Mouse (Mus musculus) CH12.LX (cell line): Measurements from ENCODE around the gene 4921517D22Rik. TPM values are rescaled to one million over a fixed set of nuclear protein-coding genes. Genes with fewer than 3 reads are reported as not detected.

Experiments
- DNase-seq: peaks from one replicate; pipeline ENCODE4 v3.0.0-alpha.2; 2013; ENCODE audit errors: extremely low read depth
- H3K27ac ChIP-seq: 2 replicates; pipeline ENCODE4 v1.5.1; 2012; ENCODE audit warnings: low read depth, mild to moderate bottlenecking, control low read depth, moderate library complexity; ENCODE audit not compliant: insufficient read depth
- H3K27me3 ChIP-seq: replicated peaks from 2 replicates; pipeline ENCODE3; 2012; ENCODE audit warnings: inconsistent platforms
- H3K36me3 ChIP-seq, 2 experiments: replicated peaks in 1 of 2; 2 replicates each; pipeline versions ENCODE3 to v1.6.1; 2012; ENCODE audit warnings: inconsistent platforms in 1 of 2, low read length in 1 of 2, mild to moderate bottlenecking in 1 of 2, mixed read lengths in 1 of 2, moderate library complexity in 1 of 2; ENCODE audit not compliant: control insufficient read depth in 1 of 2, insufficient read depth in 1 of 2
- H3K4me1 ChIP-seq, 2 experiments: 2 replicates each; pipeline ENCODE4 v1.6.1; 2012; ENCODE audit warnings: inconsistent platforms in 1 of 2, moderate library complexity in 1 of 2; ENCODE audit not compliant: insufficient read depth in 2 of 2, control insufficient read depth in 1 of 2
- H3K4me2 ChIP-seq: 2 replicates; pipeline ENCODE4 v1.6.1; 2012; ENCODE audit warnings: low read depth, mild to moderate bottlenecking, control low read depth; ENCODE audit not compliant: poor library complexity, insufficient read depth, severe bottlenecking
- H3K4me3 ChIP-seq, 3 experiments: fragments of 150-350 bp in 1 of 3; sonication (generic) in 1 of 3; replicated peaks in 1 of 3; 2 replicates each; pipeline versions ENCODE3 to v1.5.1; 2011 to 2012; ENCODE audit warnings: low read depth in 2 of 3, low read length in 2 of 3, mild to moderate bottlenecking in 2 of 3, moderate library complexity in 2 of 3, control low read depth in 1 of 3, improper control_type of control experiment in 1 of 3, inconsistent platforms in 1 of 3, mixed read lengths in 1 of 3; ENCODE audit not compliant: poor library complexity in 1 of 3
- H3K79me2 ChIP-seq: replicated peaks from 2 replicates; pipeline ENCODE4 v1.6.1; 2012; ENCODE audit warnings: mild to moderate bottlenecking, moderate library complexity; ENCODE audit not compliant: control insufficient read depth, poor library complexity, insufficient read depth, severe bottlenecking; ENCODE audit errors: extremely low read depth
- H3K9ac ChIP-seq: 2 replicates; pipeline ENCODE4 v1.6.1; 2012; ENCODE audit warnings: low read depth, mild to moderate bottlenecking, control low read depth, moderate library complexity; ENCODE audit not compliant: insufficient read depth
- H3K9me3 ChIP-seq: replicated peaks from 2 replicates; pipeline ENCODE3; 2012; ENCODE audit warnings: low read length, inconsistent platforms, mixed read lengths
- CHD2 ChIP-seq: IDR thresholded peaks from 2 replicates; pipeline ENCODE4 v1.6.1; 2011; ENCODE audit warnings: low read length, improper control_type of control experiment
- CTCF ChIP-seq, 2 experiments: IDR thresholded peaks in 1 of 2; conservative IDR thresholded peaks in 1 of 2; 2 replicates each; pipeline ENCODE4 v1.5.1; 2011 to 2012; ENCODE audit warnings: low read depth in 2 of 2, low read length in 2 of 2, improper control_type of control experiment in 1 of 2, inconsistent platforms in 1 of 2, mild to moderate bottlenecking in 1 of 2, moderate library complexity in 1 of 2
- ELF1 ChIP-seq: IDR thresholded peaks from 2 replicates; pipeline ENCODE4 v1.6.1; 2014; ENCODE audit warnings: low read depth, mild to moderate bottlenecking, inconsistent platforms, low read length, improper control_type of control experiment
- EP300 ChIP-seq: IDR thresholded peaks from 2 replicates; pipeline ENCODE4 v1.6.1; 2011; ENCODE audit warnings: low read length, improper control_type of control experiment
- ETS1 ChIP-seq: conservative IDR thresholded peaks from 2 replicates; pipeline ENCODE4 v1.6.1; 2012; ENCODE audit warnings: low read depth, mild to moderate bottlenecking, inconsistent platforms, low read length, improper control_type of control experiment, moderate library complexity
- GABPA ChIP-seq: IDR thresholded peaks from 2 replicates; pipeline ENCODE4 v1.6.1; 2012; ENCODE audit warnings: low read depth, low read length, improper control_type of control experiment, inconsistent platforms; ENCODE audit not compliant: insufficient replicate concordance
- HCFC1 ChIP-seq: IDR thresholded peaks from 2 replicates; pipeline ENCODE4 v1.6.1; 2012; ENCODE audit warnings: low read depth, mild to moderate bottlenecking, inconsistent platforms, low read length, improper control_type of control experiment
- JUN ChIP-seq: IDR thresholded peaks from 2 replicates; pipeline ENCODE4 v1.6.1; 2011; ENCODE audit warnings: low read depth, mild to moderate bottlenecking, low read length, improper control_type of control experiment, moderate library complexity; ENCODE audit not compliant: insufficient read depth
- JUND ChIP-seq: conservative IDR thresholded peaks from 2 replicates; pipeline ENCODE4 v1.6.1; 2011; ENCODE audit warnings: low read depth, low read length, improper control_type of control experiment
- MAFK ChIP-seq: IDR thresholded peaks from 2 replicates; pipeline ENCODE4 v1.6.1; 2011; ENCODE audit warnings: low read length, improper control_type of control experiment; ENCODE audit not compliant: insufficient replicate concordance
- MAX ChIP-seq: IDR thresholded peaks from 2 replicates; pipeline ENCODE4 v1.6.1; 2011; ENCODE audit warnings: low read length, improper control_type of control experiment
- MYC ChIP-seq: IDR thresholded peaks from 2 replicates; pipeline ENCODE4 v1.6.1; 2011; ENCODE audit warnings: low read depth, mild to moderate bottlenecking, improper control_type of control experiment, low read length
- PAX5 ChIP-seq: IDR thresholded peaks from 2 replicates; pipeline ENCODE4 v1.6.1; 2012; ENCODE audit warnings: low read length, inconsistent platforms, mixed read lengths
- POLR2AphosphoS2 ChIP-seq: IDR thresholded peaks from 2 replicates; pipeline ENCODE4 v1.6.1; 2011; ENCODE audit warnings: low read depth, low read length, improper control_type of control experiment
- RAD21 ChIP-seq: IDR thresholded peaks from 2 replicates; pipeline ENCODE4 v1.6.1; 2011; ENCODE audit warnings: low read depth, mild to moderate bottlenecking, low read length, improper control_type of control experiment, moderate library complexity
- RCOR1 ChIP-seq: conservative IDR thresholded peaks from 2 replicates; pipeline ENCODE4 v1.6.1; 2012; ENCODE audit warnings: low read depth, mild to moderate bottlenecking, inconsistent platforms, low read length, improper control_type of control experiment
- SIN3A ChIP-seq: IDR thresholded peaks from 2 replicates; pipeline ENCODE4 v1.6.1; 2012; ENCODE audit warnings: low read length, improper control_type of control experiment, inconsistent platforms
- SMC3 ChIP-seq: IDR thresholded peaks from 2 replicates; pipeline ENCODE4 v1.6.1; 2011; ENCODE audit warnings: low read depth, low read length, improper control_type of control experiment
- TCF12 ChIP-seq: IDR thresholded peaks from 2 replicates; pipeline ENCODE4 v1.6.1; 2014; ENCODE audit warnings: low read depth, mild to moderate bottlenecking, inconsistent platforms, low read length, improper control_type of control experiment
- USF1 ChIP-seq: IDR thresholded peaks from 2 replicates; pipeline ENCODE4 v1.6.1; 2014; ENCODE audit warnings: low read depth, mild to moderate bottlenecking, inconsistent platforms, low read length, improper control_type of control experiment
- ZC3H11A ChIP-seq: IDR thresholded peaks from 2 replicates; pipeline ENCODE4 v1.6.1; 2012; ENCODE audit warnings: low read depth, mild to moderate bottlenecking, inconsistent platforms, low read length, improper control_type of control experiment
- ZMIZ1 ChIP-seq: IDR thresholded peaks from 2 replicates; pipeline ENCODE4 v1.6.1; 2012; ENCODE audit warnings: low read depth, mild to moderate bottlenecking, inconsistent platforms, low read length, improper control_type of control experiment
- dilution Hi-C: fragments of 300-500 bp; cut with MboI; formaldehyde crosslinking; loops from 2 replicates; pipeline ENCODE4 v1.14.3; 2020; ENCODE audit warnings: low sequenced_read_pairs; ENCODE audit not compliant: extremely low pct_unique_long_range_greater_than_20kb, extremely low pct_ligation_motif_present
- in situ Hi-C: fragments of 300-500 bp; cut with MboI; formaldehyde crosslinking; loops from 3 replicates; pipeline ENCODE4 v1.14.3; 2019; ENCODE audit warnings: low sequenced_read_pairs, low pct_ligation_motif_present, low pct_unique_long_range_greater_than_20kb, mixed read lengths
- polyA plus RNA-seq: library from polyadenylated mRNA; unstranded; fragments of >175 nt; gene quantifications from 2 replicates; pipeline ENCODE4 v1.2.1, GENCODE M21; 2012; ENCODE audit warnings: low read depth; ENCODE audit not compliant: insufficient read length
- total RNA-seq, 2 experiments: library from RNA; depleted of rRNA; stranded (reverse); fragments of 300-350 nt in 1 of 2; fragments of >200 nt in 1 of 2; gene quantifications; 2 replicates each; pipeline ENCODE4 v1.2.3; 2012 to 2014

The 4921517D22Rik gene
- total and polyA plus RNA-seq, 3 experiments: not detected

- dilution Hi-C loops (no loop called here), in situ Hi-C loops (no loop called here)
- H3K9me3 ChIP-seq: peaks cover 2% of the 10 kb centered on the region
- H3K27ac ChIP-seq: no peak overlapping the region
- peaks cover 5 to 57% of the 10 kb centered on the region in 2 experiments for H3K36me3 ChIP-seq
- H3K79me2 ChIP-seq: no peaks in the 10 kb centered on the region
- peaks cover 13 to 35% of the 10 kb centered on the region in 2 experiments for H3K4me1 ChIP-seq
- no peak overlapping the region for H3K4me2 ChIP-seq
- no peak overlapping the region for H3K4me3 ChIP-seq
- TF ChIP-seq USF1 (no peak), JUN (no peak), ETS1 (no peak), GABPA (no peak), SMC3 (no peak), CHD2 (no peak), ZMIZ1 (no peak), ELF1 (no peak), PAX5 (no peak), CTCF (conservative IDR thresholded peaks at IDR 0.05 in 1 of 2, IDR thresholded peaks at IDR 0.05 in 1 of 2; ENCODE audit: low read depth in 2 of 2, low read length in 2 of 2) (no peak), RAD21 (no peak), EP300 (no peak)
- TF ChIP-seq, all 38 proteins: peak for 0
- no peaks in the 10 kb centered on the region for H3K27me3 ChIP-seq
- no peak for DNase-seq
- H3K9ac ChIP-seq: no peak overlapping the region
These were observed 36.1 kb downstream of the 4921517D22Rik start for GRCm38 (mm10) chr13:59657781-59658180.

- Histone ChIP-seq H3K4me1 (peaks cover 13 to 35% of the 10 kb centered on the region in 2 experiments), H3K9ac (no peak overlapping the region), H3K27ac (peak overlapping the region; percentile 4; the same call in 1 of the 2 replicates), H3K9me3 (peaks cover 2% of the 10 kb centered on the region), H3K79me2 (no peaks in the 10 kb centered on the region), H3K36me3 (peaks cover 4 to 56% of the 10 kb centered on the region in 2 experiments), H3K27me3 (no peaks in the 10 kb centered on the region), H3K4me3 (peak overlapping the region in 1 of 3 experiments; percentile 37), H3K4me2 (no peak overlapping the region)
- in situ Hi-C loops: no loop called here
- dilution Hi-C loops: no loop called here
- peak; percentile 46 for DNase-seq
- TF ChIP-seq MAX (no peak), ZC3H11A (no peak), SIN3A (no peak), TCF12 (no peak), RCOR1 (no peak), JUND (no peak), MAFK (no peak), HCFC1 (no peak), MYC (no peak), POLR2AphosphoS2 (no peak)
These were observed 36.9 kb downstream of the 4921517D22Rik start for GRCm38 (mm10) chr13:59656975-59657388.
